Mouse (Mus musculus) thymus, adult 2 months (tissue): ENCODE results near the gene Hist1h4i. TPM values are rescaled to one million over a fixed set of nuclear protein-coding genes. Genes with fewer than 3 reads are reported as not detected.
"Not testable (repeated sequence)": the region's sequence is repeated elsewhere in the genome, so short reads cannot be mapped to it uniquely, and the experiment has no call there.

ENCODE experiments used
- DNase-seq: peaks from one replicate; pipeline ENCODE4 v3.0.0; 2021
- H3K27ac ChIP-seq: fragments of 200-500 bp; 2 replicates; pipeline ENCODE4 v1.5.1; 2012; ENCODE audit warnings: low read length, control low read depth; ENCODE audit not compliant: control insufficient read depth, insufficient read depth
- H3K27me3 ChIP-seq: fragments of 200-500 bp; 2 replicates; pipeline ENCODE4 v1.6.1; 2012; ENCODE audit warnings: mild to moderate bottlenecking, low read length, moderate library complexity, mixed read lengths; ENCODE audit not compliant: control insufficient read depth, insufficient read depth
- H3K36me3 ChIP-seq: fragments of 200-500 bp; 2 replicates; pipeline ENCODE4 v1.6.1; 2012; ENCODE audit warnings: mild to moderate bottlenecking, low read length, moderate library complexity; ENCODE audit not compliant: control insufficient read depth, insufficient read depth
- H3K4me1 ChIP-seq: fragments of 200-500 bp; replicated peaks from 2 replicates; pipeline ENCODE4 v1.6.1; 2012; ENCODE audit warnings: low read length; ENCODE audit not compliant: control insufficient read depth, insufficient read depth
- H3K4me3 ChIP-seq: fragments of 200-500 bp; 2 replicates; pipeline ENCODE4 v1.5.1; 2012; ENCODE audit warnings: mild to moderate bottlenecking, low read length, control low read depth, moderate library complexity; ENCODE audit not compliant: control insufficient read depth, insufficient read depth
- CTCF ChIP-seq: fragments of 200-500 bp; IDR thresholded peaks from 2 replicates; pipeline ENCODE4 v1.5.1; 2012; ENCODE audit warnings: mild to moderate bottlenecking, control low read depth, low read length, moderate library complexity, borderline replicate concordance; ENCODE audit not compliant: control insufficient read depth, poor library complexity, insufficient read depth; ENCODE audit errors: extremely low read depth
- POLR2A ChIP-seq: fragments of 200-500 bp; IDR thresholded peaks from 2 replicates; pipeline ENCODE4 v1.6.1; 2012; ENCODE audit warnings: mild to moderate bottlenecking, low read length, control low read depth, moderate library complexity; ENCODE audit not compliant: control insufficient read depth, poor library complexity, insufficient read depth; ENCODE audit errors: extremely low read depth
- whole genome bisulfite sequencing: fragments of 180-500 bp; shearing (Covaris S2); methylation state at CpG from one replicate; pipeline ENCODE4 v1.1.7; 2018; 5-methylcytosine and 5-hydroxymethylcytosine counted together
- polyA plus RNA-seq: library from polyadenylated mRNA; depleted of rRNA; stranded (reverse); fragments of >200 nt; gene quantifications from 2 replicates; pipeline ENCODE4 v1.2.3, GENCODE M21; 2012

Gene Hist1h4i
- polyA plus RNA-seq, 1 experiment: 38.5 TPM

- H3K4me1 ChIP-seq: peaks cover 5% of the 10 kb centered on the region
- no peak for DNase-seq
- TF ChIP-seq POLR2A: peak; percentile 13; the same call in 1 of the 2 replicates
- TF ChIP-seq CTCF: no peak
- no peaks in the 10 kb centered on the region for H3K36me3 ChIP-seq
- H3K27me3 ChIP-seq: no peaks in the 10 kb centered on the region
- H3K27ac ChIP-seq: peak overlapping the region; percentile 90
- H3K4me3 ChIP-seq: peak overlapping the region; percentile 58
- 0% methylated on average over 14 of the region's 14 CpGs for WGBS
Measured at GRCm38 (mm10) chr13:22043503-22044431, 2.6 kb upstream of the Hist1h4i start.

- not testable (repeated sequence) for H3K36me3 ChIP-seq, H3K4me1 ChIP-seq, H3K27me3 ChIP-seq
- TF ChIP-seq POLR2A: peak; percentile 73; the same call in 1 of the 2 replicates
- Histone ChIP-seq H3K4me3 (peak within 1 kb of the TSS; percentile 58), H3K27ac (peak within 1 kb of the TSS; percentile 90)
- DNase-seq: peak; percentile 88
- WGBS: under 1% methylated on average over 54 of the region's 80 CpGs
Measured at GRCm38 (mm10) chr13:22042568-22043502, 1.7 kb upstream of the Hist1h4i start, which contains the start of the genes Hist1h2ag and Hist1h2bj. Gene Hist1h2ag (minus strand): TSS chr13:22042944. Gene Hist1h2bj (plus strand): TSS chr13:22043214.

- Histone ChIP-seq H3K4me1 (peaks cover 5% of the 10 kb centered on the region), H3K27ac (peak overlapping the region; percentile 89), H3K36me3 (no peaks in the 10 kb centered on the region), H3K27me3 (no peaks in the 10 kb centered on the region), H3K4me3 (peak overlapping the region; percentile 47)
- DNase-seq: no peak
- 8% methylated on average over 13 of the region's 13 CpGs for WGBS
- TF ChIP-seq CTCF: no peak
- no peak for TF ChIP-seq POLR2A
Measured at GRCm38 (mm10) chr13:22041651-22042567, 747 bp upstream of the Hist1h4i start.

GRCm38 (mm10) chr13:22040464-22041141 lies 559 bp downstream of the Hist1h4i start:
- Histone ChIP-seq H3K4me3 (peak overlapping the region; percentile 44), H3K27ac (peak overlapping the region; percentile 95), H3K27me3 (no peaks in the 10 kb centered on the region), H3K36me3 (no peaks in the 10 kb centered on the region), H3K4me1 (peaks cover 12% of the 10 kb centered on the region)
- under 1% methylated on average over 24 of the region's 24 CpGs for WGBS
- no peak for DNase-seq
- TF ChIP-seq CTCF: no peak
- no peak for TF ChIP-seq POLR2A

GRCm38 (mm10) chr13:22039951-22040463 lies 1.2 kb downstream of the Hist1h4i start:
- Histone ChIP-seq H3K4me3 (no peak overlapping the region), H3K4me1 (peaks cover 9% of the 10 kb centered on the region)

More at GRCm38 (mm10) chr13:22039951-22040463, 1.2 kb downstream of the Hist1h4i start:
- TF ChIP-seq POLR2A (no peak), CTCF (no peak)
- Histone ChIP-seq H3K36me3 (no peaks in the 10 kb centered on the region), H3K27ac (no peak overlapping the region; the same call in 1 of the 2 replicates), H3K27me3 (no peaks in the 10 kb centered on the region)
- WGBS: 22% methylated on average over 2 of the region's 2 CpGs
- no peak for DNase-seq
